Mouse (Mus musculus) stomach, postnatal 0 days (tissue): Measurements from ENCODE around the gene Plekha4. TPM values are rescaled to one million over a fixed set of nuclear protein-coding genes. Genes with fewer than 3 reads are reported as not detected.
"Not testable (repeated sequence)": the region's sequence is repeated elsewhere in the genome, so short reads cannot be mapped to it uniquely, and the experiment has no call there.

ENCODE experiments used
- ATAC-seq: fragments of 200-750 bp; cut with Nextera tagmentation; 2 replicates; pipeline ENCODE4 v1.8.0; 2017; ENCODE audit not compliant: low FRiP score, low TSS enrichment
- DNase-seq: peaks from one replicate; pipeline ENCODE4 v3.0.0-alpha.2; 2016; ENCODE audit warnings: low spot score
- H3K27ac ChIP-seq: fragments of 300-500 bp; sonication (generic); replicated peaks from 2 replicates; pipeline ENCODE4 v1.5.1; 2014; ENCODE audit warnings: mild to moderate bottlenecking, control low read depth
- H3K27me3 ChIP-seq: fragments of 300-500 bp; sonication (generic); 2 replicates; pipeline ENCODE4 v1.6.1; 2014; ENCODE audit warnings: low read length; ENCODE audit not compliant: control insufficient read depth, insufficient read depth
- H3K36me3 ChIP-seq: fragments of 300-500 bp; sonication (generic); 2 replicates; pipeline ENCODE4 v1.6.1; 2014; ENCODE audit warnings: low read length, mixed read lengths; ENCODE audit not compliant: control insufficient read depth, insufficient read depth
- H3K4me1 ChIP-seq: fragments of 300-500 bp; sonication (generic); replicated peaks from 2 replicates; pipeline ENCODE4 v1.6.1; 2014; ENCODE audit warnings: antibody characterized with exemption; ENCODE audit not compliant: control insufficient read depth, insufficient read depth
- H3K4me2 ChIP-seq: fragments of 300-500 bp; sonication (generic); replicated peaks from 2 replicates; pipeline ENCODE4 v1.6.1; 2014; ENCODE audit warnings: low read depth, mild to moderate bottlenecking, control low read depth, moderate library complexity
- H3K4me3 ChIP-seq: fragments of 300-500 bp; sonication (generic); 2 replicates; pipeline ENCODE4 v1.5.1; 2014; ENCODE audit warnings: low read depth, low read length, control low read depth
- H3K9ac ChIP-seq: fragments of 300-500 bp; sonication (generic); 2 replicates; pipeline ENCODE4 v1.6.1; 2014; ENCODE audit warnings: mild to moderate bottlenecking, low read length, control low read depth, mixed read lengths
- H3K9me3 ChIP-seq: fragments of 300-500 bp; sonication (generic); 2 replicates; pipeline ENCODE4 v1.6.1; 2016; ENCODE audit warnings: low read length; ENCODE audit not compliant: control insufficient read depth
- CTCF ChIP-seq: IDR thresholded peaks from 2 replicates; pipeline ENCODE4 v1.5.1; 2016; ENCODE audit warnings: antibody characterized with exemption, low read depth, mild to moderate bottlenecking, moderate library complexity
- EP300 ChIP-seq: optimal IDR thresholded peaks from 2 replicates; pipeline ENCODE3; 2016; ENCODE audit warnings: antibody characterized with exemption
- WGBS: fragments of 180-500 bp; shearing (Covaris S2); extraction: QIAGEN DNeasy Blood & Tissue Kit; methylation state at CpG from one replicate; pipeline ENCODE4 v1.1.7; 2014; 5-methylcytosine and 5-hydroxymethylcytosine counted together
- polyA plus RNA-seq: library from polyadenylated mRNA; unstranded; fragments of >200 nt; fragmentation: Nextera tagmentation; extraction: Ambion mirVana; gene quantifications from 2 replicates; pipeline ENCODE4 v1.2.1, GENCODE M21; 2015

Gene Plekha4
- polyA plus RNA-seq, 1 experiment from 2014 or later, result 7.9 TPM

DNA sequence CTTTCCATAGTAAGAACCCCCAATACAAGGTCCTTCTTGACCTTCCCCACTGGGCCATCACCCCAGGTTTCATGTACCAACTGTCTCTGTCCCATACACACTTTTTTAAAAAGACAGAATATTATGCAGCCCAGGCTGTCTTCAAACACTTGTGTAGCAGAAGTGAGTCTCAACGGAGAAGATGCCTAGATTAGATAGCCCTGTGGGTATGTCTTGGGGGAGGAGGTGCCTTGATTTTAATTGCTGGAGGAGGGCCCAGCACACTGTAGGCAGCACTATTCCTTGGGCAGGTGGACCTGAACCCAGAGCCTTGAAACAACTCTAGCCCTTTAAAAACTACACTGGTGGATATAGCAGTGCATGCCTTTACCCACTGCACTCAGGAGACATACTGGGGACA lies 44.0 kb upstream of the Plekha4 start:
- no peaks in the 10 kb centered on the region for H3K4me1 ChIP-seq
- ATAC-seq, result no peak
- H3K9ac ChIP-seq, result no peak overlapping the region
- H3K4me3 ChIP-seq, result no peak overlapping the region
- no peak for DNase-seq
- no peak overlapping the region for H3K4me2 ChIP-seq
- no peaks in the 10 kb centered on the region for H3K27me3 ChIP-seq
- WGBS, result 63% methylated on average over 1 of the region's 1 CpGs
- H3K9me3 ChIP-seq, result no peaks in the 10 kb centered on the region
- TF ChIP-seq CTCF (no peak), EP300 (no peak)
- no peaks in the 10 kb centered on the region for H3K36me3 ChIP-seq
- no peak overlapping the region for H3K27ac ChIP-seq

- ATAC-seq, H3K27ac ChIP-seq, H3K9ac ChIP-seq, H3K36me3 ChIP-seq, H3K9me3 ChIP-seq, H3K4me2 ChIP-seq, H3K4me1 ChIP-seq, DNase-seq, H3K27me3 ChIP-seq, H3K4me3 ChIP-seq: not testable (repeated sequence)
- WGBS, result 89% methylated on average over 5 of the region's 5 CpGs
Measured at GRCm38 (mm10) chr7:45484985-45485384, 41.1 kb upstream of the Plekha4 start.

GRCm38 (mm10) chr7:45486158-45486557 lies 40.0 kb upstream of the Plekha4 start:
- H3K27me3 ChIP-seq, result no peaks in the 10 kb centered on the region
- H3K27ac ChIP-seq, result no peak overlapping the region
- H3K9ac ChIP-seq, result no peak overlapping the region
- no peak for ATAC-seq
- H3K4me2 ChIP-seq, result no peak overlapping the region
- TF ChIP-seq CTCF (no peak), EP300 (no peak)
- WGBS, result 52% methylated on average over 7 of the region's 7 CpGs
- no peaks in the 10 kb centered on the region for H3K4me1 ChIP-seq
- H3K9me3 ChIP-seq, result no peaks in the 10 kb centered on the region
- H3K4me3 ChIP-seq, result no peak overlapping the region
- no peak for DNase-seq
- no peaks in the 10 kb centered on the region for H3K36me3 ChIP-seq

DNA sequence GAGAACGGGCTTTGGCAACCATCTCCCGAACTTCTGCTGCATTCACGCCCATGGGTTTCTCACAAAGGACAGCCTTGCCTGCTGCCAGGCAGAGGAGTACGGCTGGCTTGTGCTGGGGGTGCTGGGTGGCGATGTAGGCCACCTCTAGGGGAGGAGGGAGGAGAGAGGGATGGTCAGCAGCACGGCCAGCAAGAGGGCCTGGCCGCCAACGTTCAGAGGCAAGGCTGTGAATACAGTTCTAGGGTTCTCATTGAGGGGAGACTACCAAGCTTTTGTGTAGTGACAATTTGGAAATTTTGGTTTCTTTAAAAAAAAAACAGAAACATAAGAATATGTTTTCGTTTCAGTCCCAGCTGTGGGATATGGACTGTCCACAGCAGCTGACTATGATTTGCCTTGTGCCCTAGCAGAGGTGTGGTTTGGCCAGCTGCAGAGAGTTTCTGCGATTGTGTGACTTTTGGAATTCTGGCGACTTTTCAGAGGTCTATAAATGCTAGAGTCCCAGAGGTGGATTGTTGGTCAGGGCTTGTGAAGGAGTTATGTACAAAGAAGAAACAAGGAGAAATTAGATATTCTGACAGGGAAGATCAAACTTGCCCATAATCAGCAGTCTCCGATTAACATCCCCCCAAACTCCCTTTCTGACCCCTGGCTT lies 39.2 kb upstream of the Plekha4 start, which contains the start of gene Gm45808:
Gene Gm45808, minus strand, starts transcription at position 51 of the 655 bp plus-strand sequence.
- H3K27ac ChIP-seq, result no peak within 1 kb of the TSS
- no peak within 1 kb of the TSS for H3K9ac ChIP-seq
- no peaks in the 10 kb centered on the region for H3K4me1 ChIP-seq
- ATAC-seq, result no peak
- no peak within 1 kb of the TSS for H3K4me3 ChIP-seq
- no peaks in the 10 kb centered on the region for H3K27me3 ChIP-seq
- 75% methylated on average over 12 of the region's 12 CpGs for WGBS
- H3K4me2 ChIP-seq, result no peak within 1 kb of the TSS
- H3K9me3 ChIP-seq, result no peaks in the 10 kb centered on the region
- no peak for DNase-seq
- no peaks in the 10 kb centered on the region for H3K36me3 ChIP-seq
- no peak for TF ChIP-seq EP300
- no peak for TF ChIP-seq CTCF

- peak overlapping the region; percentile 43; the same call in 1 of the 2 replicates for H3K4me3 ChIP-seq
- TF ChIP-seq CTCF, result no peak
- TF ChIP-seq EP300, result no peak
- DNase-seq, result no peak
- H3K4me2 ChIP-seq, result peak overlapping the region; percentile 61; the same call in 1 of the 2 replicates
- no peaks in the 10 kb centered on the region for H3K36me3 ChIP-seq
- no peaks in the 10 kb centered on the region for H3K9me3 ChIP-seq
- H3K27ac ChIP-seq, result peak overlapping the region; percentile 61
- no peaks in the 10 kb centered on the region for H3K4me1 ChIP-seq
- H3K9ac ChIP-seq, result no peak overlapping the region
- no peak for ATAC-seq
- H3K27me3 ChIP-seq, result no peaks in the 10 kb centered on the region
- 59% methylated on average over 11 of the region's 11 CpGs for WGBS
Measured at GRCm38 (mm10) chr7:45487861-45488292, 38.3 kb upstream of the Plekha4 start.

GRCm38 (mm10) chr7:45488293-45489204 lies 37.6 kb upstream of the Plekha4 start, which contains the start of gene Dhdh:
TSS of gene Dhdh (minus strand) at chr7:45488805.
- Histone ChIP-seq H3K4me3 (peak within 1 kb of the TSS; percentile 43), H3K4me1 (no peaks in the 10 kb centered on the region), H3K27ac (peak within 1 kb of the TSS; percentile 61), H3K27me3 (no peaks in the 10 kb centered on the region), H3K36me3 (0 out of 2 replicates have a peak, but pooled peaks cover under 1% of the 10 kb centered on the region), H3K9me3 (no peaks in the 10 kb centered on the region), H3K4me2 (peak within 1 kb of the TSS; percentile 61), H3K9ac (peak within 1 kb of the TSS; percentile 59)
- DNase-seq, result peak; percentile 54
- TF ChIP-seq EP300, result no peak
- 12% methylated on average over 38 of the region's 38 CpGs for WGBS
- ATAC-seq, result peak; percentile 51
